Mouse (Mus musculus) MEL-GATA-1-ER (cell line): ENCODE results near the gene Myrip.

Experiments
- DNase-seq: peaks from one replicate; pipeline ENCODE4 v3.0.0-alpha.2; 2012; ENCODE audit warnings: low read depth; ENCODE audit errors: extremely low read depth

Myrip gene

DNA sequence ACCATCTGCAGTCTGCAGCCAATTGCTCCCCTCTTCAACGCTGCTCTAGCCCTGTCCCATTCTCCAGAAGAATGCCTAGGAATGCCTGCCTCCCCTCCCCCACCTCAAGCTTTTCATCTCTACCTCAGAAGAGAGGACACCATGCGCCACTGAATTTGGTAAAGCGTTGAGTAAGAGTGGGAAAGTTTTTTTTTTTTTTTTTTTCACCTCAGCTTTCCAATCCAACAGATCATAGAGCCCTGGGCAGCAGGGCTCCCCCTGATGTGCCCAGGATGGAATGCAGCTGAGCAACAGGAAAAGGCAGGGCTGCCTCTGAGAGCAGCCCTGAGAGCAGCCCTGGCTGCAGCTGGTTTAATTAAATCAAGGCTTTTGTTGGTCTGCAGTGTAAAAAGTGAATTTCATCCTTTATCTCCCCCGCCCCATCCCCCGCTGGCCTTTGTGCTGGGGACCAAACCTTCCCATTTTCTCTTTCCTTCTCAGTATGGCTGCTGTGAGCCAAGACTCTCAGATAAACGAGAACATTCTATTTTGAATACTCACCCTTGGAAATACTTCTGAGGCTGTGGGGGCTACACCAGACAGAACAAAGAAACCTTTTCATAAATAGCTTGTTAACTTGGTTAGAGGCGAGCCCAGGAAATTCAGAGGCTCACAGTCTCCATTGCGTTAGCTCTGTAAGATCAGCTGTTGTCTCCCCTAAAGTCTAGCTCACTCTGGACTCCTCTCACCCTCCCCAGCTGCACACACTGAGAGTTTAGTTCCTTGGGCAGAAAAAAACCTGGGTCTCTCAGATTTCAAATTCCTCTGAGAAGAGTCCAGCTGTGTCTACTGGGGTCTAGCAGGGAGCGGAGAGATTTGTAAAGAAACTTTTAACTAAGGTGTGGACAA is 154.7 kb downstream of the Myrip start:
- no peak for DNase-seq

DNA sequence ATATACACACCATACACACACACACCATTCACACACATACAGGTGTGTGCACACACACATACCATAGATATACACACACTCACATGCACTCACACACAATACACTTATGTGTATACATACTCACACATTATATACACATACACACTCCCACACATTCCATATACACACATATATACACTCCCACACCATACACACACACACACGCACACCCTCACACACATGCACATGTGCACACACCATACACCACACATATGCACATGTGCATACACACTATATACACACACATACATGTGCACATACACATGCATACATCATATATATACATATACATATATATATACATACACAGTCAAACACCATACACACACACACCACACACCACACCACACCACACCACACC is 169.1 kb downstream of the Myrip start:
- no peak for DNase-seq

DNA sequence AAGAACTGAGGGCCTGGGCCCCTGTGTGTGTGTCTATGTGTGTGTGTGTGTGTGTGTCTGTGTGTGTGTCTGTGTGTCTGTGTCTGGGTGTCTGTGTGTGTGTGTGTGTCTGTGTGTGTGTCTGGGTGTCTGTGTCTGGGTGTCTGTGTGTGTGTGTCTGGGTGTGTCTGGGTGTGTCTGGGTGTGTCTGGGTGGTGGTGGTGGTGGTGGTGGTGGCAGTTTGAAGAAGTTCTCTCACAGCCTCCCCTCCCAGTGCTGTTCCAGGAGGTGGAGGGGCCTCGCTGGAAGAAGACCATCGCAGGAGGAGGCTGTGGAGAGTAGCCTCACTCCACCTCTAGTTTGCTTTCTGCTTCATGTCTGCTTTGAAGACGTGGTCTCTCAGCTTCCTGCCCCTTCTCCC is 180.3 kb downstream of the Myrip start:
- no peak for DNase-seq

DNA sequence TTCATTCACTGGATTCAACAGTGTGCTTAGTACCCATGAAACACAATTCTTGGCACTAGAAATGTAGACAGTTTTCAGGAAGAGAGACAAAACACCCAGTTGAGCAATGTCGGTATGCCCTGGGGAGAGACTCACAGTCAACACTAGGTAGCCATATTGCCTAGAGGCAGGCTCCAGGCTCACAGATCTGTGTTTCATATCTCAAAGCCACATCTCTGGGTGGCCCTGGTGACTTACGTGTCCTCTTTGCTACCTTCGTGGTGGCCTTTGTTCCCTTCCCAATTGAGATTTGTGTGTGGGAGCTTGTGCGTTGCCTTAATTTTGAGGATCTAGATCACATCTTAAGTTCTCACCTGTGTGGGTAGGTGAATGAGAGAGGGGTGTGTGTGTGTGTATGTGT is 181.1 kb downstream of the Myrip start:
- no peak for DNase-seq

DNA sequence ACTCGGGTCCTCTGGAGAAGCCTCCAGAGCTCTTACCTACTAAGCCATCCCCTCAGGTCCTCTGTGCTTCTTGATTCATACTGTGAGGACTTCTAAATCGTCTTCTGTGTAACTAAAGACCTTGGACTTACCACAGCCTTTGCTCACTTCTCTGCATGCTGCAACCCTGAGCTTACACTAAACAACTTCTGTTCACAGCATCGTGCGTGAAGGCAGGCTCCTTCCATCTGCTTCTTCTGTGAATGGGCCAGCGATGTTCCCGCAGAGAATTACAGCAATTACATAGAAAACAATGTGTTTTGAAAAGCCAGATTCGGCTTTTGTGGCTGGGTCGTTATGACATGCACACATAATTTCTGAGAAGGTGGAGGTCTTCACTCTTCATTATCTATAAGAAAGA is 181.8 kb downstream of the Myrip start:
- DNase-seq: no peak

DNA sequence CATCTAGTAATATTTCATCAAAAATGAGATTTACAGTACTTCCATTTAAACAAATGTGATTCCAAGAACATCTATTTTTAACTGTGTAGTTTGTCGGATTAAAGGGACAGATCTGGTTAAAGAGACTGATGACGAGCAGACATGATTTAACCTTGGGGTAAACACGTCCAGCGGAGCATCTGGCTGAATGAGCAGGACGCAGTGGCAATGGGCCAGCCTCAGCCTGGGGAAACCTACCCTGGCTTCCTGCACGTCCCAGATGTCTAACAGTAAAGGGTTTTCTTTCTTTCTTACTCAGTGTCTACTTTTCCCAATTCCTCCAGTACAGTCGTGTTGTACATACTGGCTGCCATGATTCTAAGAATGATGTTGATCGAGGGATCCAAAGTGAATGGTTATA is 185.8 kb downstream of the Myrip start:
- no peak for DNase-seq

DNA sequence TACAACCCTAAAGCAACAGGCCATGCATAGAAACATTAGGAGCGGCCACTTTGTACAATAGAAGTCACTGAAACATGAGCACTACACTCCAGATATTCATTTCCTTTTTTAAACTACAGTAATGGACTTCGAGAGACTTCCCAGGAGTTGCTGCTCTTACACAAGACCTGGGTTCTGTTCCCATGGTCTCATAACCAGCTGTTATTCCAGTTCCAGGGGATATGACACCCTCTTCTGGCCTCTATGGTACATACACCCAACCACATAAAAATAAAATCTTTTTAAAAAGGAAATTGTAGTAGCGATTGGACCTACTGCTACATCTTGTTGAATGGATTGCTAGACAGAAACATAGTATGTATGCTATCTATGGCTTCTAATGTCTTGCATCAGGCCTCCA is 190.2 kb downstream of the Myrip start:
- DNase-seq: peak; percentile 24

DNA sequence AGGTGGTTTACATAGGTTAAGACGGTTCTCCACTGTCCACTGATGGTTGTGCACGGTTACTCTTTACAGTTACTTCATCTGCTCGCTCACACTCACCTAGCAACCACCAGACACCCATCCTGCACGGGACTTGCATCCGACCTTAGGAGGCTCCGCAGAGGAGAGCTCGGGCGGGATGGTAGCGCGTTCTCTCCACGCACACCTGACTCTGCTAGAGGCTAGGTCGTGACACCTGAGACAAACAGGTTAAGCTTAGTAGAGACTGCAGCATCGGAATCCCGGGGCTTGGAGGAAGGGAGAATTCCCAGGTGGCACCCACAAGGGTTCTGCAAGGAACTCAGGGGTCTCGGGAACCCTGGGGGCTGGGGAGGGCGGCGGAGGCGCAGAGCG is 190.7 kb downstream of the Myrip start, which contains the start of gene Eif1b:
Gene Eif1b (plus strand): TSS at position 223 of the 390 bp plus-strand sequence.
- DNase-seq: peak; percentile 15

DNA sequence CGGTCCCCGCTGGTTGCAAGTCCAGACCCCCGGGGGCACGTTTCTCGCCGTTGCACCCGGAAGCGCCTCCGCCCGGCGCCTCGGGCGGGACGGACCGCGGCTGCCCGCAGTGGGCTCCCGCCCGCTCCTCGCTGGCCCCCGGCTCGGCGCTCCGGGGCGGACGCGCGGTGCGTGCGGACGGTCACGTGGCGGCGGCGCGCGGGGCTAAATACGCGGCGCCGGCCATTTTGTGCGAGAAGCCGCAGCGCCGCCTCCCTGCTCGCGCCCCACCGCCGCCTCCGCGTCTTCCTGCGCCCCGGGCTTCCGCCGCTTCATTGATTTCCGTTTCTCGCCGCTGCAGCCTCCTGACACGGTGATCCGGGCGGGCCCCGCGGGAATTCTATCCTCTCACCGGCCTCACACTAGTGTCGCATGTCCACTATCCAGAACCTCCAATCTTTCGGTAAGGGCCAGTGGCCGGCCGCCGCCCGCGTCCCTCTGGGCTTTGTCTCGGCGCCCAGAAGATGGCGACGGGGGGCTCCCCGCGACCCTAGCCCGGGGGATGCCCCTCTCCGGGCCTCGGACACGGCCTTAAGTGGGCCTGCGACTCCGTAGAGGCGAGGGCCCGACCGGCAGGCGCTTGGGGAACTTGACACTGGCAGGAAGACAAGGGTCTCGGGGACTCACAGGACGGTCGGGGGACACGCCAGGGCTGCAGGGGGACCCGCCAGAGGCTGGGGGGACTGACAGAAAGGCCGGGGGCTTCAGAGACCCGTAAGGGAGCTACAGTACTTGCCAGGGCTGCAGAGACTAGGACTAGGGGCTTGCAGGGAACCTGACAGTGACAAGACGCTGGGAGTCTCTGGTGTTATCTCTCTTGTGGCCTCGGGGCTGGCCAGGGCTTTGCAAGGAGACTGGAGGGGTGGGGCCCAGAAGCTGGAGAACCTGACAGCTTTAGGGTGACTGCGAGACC is 191.4 kb downstream of the Myrip start:
- DNase-seq: peak; percentile 67

DNA sequence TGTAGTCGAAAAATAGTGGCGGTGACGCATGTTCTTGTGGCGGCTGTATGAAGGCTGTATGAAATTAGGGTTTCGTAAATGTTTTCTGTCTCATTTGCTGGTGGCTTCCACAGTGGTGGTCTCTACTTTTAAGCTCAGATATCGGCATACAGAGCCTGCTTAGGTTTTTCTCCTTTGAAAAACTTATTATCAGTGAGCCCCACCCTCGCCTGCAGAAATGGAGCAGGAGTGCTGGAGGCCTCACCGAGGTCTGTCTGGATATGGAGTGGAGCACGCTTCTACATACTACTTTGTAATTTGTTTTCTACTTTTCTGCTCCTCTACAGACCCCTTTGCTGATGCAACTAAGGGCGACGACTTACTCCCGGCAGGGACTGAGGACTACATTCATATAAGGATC is 192.5 kb downstream of the Myrip start:
- DNase-seq: no peak

DNA sequence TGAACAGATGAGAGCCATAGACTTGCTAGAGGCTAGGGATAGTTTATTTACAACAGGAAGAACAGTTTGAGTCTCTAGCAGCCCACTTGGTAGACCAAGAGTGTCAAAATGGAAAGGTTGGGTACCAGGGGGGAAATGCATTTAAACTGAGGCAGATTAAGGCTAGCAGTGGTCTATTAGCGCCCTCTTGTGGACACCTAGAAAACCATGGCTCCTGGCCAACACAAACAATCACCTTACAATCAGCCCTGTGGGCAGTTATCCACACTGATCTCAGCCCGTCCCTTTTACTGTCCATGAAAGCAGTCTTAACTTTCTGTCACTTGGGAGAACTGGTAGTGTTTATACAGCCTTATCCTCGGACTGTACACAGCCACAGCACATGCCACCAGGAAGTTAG is 195.4 kb downstream of the Myrip start:
- DNase-seq: peak; percentile 26

DNA sequence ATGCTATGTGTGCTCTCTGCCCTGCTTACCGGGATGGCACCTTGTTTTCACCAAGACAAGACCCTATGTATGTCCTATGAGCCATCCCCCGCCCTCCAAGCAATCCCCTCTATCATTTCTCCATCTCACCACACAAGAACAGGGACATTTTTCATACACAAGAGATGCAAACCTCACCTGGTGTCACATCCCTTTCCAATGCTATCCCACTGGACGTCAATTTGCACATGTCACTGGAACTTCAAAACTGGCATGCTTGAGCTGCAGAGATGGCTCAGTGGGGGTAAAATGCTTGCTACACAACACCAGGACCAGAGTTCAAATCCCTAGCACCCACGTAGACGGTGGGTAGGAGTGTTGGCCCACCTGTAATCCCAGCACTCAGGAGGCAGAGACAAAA is 196.7 kb downstream of the Myrip start:
- DNase-seq: no peak

DNA sequence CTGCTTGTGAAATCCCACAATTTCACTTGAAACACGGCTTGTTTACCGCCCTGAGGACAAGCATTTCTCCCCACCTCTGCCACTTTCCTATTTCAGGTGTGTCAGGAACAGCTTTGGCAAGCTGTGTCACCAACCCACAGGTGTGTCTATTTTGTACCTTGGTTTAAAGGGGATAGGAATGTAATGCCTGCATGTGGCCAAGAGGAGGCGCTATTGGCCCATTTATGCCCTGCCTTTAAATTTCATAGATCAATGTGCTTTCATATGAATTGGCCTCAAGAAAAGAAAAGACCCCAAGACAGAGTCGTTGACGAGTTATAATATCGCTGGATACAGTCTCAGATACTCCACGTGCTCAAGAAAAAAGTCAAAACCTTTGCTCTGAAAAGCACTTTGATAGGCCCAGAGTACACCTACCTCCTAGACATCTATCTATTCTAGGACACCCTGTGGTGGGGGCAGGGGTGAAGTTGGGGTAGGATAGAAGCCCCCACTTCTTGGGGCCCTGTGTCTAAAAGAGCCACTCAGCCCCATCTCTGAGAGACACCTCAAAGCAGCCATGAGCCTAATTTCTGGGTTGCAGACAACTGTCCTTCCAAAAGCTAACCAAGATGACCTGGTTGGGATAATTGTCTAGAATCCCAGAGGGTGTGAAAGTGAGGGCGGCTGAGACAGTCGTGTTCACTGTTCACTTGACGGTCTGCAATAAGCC is 200.0 kb downstream of the Myrip start:
- DNase-seq: peak; percentile 13

DNA sequence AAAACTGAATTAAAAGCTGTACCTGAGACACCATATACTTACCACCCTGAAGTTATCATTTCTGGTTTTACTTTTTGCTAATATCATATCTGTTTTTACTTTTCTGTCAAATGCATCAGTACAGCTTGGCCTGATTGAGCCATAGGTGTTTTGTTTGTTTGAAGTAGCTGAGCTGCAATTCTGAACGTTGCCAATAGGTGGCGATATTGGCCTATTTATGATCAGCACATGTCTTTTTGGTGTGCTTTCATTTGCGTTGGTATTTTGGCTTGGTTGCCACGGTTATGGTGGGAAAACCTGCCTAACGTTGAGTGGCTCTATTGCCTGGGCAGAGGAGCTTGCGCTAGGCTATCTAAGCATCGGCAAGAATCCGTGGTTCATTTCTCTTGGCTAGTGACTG is 200.7 kb downstream of the Myrip start:
- DNase-seq: peak; percentile 77

DNA sequence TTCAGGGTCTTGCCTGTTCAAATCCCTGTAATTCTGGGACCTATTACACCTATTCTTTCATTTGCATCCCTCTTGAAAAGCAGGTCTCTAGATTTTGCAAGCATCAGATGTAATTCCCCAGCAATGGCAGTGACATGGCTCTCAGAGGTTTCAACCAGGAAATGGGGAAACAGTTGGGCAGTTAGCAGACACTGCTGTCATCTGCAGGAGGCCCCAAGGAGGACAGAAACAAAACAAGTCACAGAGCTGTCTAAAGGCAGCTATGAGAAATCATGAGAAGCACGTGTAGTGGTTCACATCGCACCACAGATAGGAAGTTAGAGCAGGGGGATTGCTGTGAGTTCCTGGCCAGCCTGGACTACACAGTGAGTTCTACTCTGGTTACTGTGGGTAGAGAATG is 203.1 kb downstream of the Myrip start:
- no peak for DNase-seq

DNA sequence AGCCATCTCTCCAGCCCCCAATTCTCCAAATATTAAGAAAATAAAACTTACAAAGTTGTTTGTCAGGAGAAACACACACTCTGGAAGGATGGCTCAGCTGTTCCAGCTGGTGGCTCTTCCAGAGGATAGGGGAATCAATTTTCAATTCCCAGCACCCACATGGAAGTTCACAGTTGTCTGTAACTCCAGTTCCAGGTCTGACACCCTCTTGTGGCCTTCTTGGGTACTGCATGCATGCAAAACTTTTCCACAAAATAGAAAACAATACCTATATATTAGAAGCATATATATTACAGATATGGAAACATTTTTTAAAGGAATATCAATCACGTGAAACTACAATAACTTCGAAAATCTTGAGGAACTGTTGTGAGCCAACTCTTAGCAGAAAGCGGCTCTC is 210.5 kb downstream of the Myrip start:
- no peak for DNase-seq

DNA sequence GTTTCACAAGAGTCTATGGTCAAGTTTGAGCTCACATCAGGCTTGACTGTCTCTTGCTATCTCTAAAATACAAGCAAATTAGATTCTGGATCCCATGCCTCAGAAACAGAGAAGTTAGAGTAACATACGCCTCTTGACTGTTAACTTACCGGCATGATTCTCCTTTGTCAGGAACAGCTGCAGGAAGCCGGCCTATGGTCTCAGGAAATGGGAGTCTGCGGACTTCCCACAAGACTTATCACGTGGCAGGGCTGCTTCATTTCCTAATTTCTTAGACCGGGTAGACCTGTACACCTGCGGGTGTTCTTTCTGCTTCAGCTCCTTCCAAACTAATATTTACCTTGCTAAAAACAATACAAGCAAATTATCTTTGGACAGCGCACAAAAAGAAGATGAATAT is 215.4 kb downstream of the Myrip start:
- no peak for DNase-seq

DNA sequence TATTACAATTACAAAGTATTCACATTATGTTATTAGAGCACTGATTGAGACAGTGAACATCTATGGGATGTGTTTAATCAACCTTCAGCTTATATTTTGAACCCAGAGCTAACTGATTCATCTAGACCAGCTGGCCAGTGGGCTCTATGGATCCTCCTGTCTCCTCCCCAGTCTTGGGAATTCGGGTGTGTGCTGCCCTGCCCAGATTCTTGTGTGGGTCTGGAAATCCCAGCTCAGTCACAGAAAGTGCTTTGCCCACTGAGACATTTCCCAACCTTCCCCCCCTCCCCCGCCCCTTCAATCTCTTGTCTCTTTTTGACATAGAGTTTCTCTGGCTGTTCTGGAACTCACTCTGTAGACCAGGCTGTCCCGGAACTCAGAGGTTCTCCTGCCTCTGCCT is 217.6 kb downstream of the Myrip start:
- no peak for DNase-seq

DNA sequence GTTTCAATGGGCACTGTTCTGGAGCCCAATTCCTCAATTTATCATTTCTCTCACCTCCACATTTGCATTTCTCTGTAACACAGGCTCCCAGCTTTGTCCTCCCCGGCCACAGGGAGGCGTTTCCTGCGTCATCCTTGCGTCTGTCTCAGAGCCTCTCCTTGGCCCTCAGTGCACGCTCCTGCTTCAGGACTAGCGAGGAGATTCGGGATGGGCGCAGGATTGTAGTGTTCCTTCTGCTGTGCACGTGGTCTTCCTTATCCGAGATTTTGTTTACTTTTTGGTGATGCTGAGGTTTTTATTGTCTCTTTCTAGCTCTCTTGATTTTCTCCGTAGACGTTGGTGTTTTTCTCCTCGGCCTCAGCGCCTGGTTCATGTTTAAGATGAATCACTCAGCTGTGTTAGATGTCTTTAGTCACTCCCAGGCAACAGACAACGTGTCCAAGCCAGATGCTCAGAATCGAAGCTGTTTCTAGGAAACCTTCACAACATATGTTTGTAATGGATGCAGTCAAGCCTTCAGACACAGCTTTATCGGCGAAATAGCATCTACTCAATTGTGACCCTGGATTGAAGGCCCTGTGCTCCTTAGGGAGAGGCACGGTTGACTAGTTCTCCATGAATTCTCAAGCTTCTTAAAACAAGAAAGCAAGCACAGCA is 218.3 kb downstream of the Myrip start:
- no peak for DNase-seq

DNA sequence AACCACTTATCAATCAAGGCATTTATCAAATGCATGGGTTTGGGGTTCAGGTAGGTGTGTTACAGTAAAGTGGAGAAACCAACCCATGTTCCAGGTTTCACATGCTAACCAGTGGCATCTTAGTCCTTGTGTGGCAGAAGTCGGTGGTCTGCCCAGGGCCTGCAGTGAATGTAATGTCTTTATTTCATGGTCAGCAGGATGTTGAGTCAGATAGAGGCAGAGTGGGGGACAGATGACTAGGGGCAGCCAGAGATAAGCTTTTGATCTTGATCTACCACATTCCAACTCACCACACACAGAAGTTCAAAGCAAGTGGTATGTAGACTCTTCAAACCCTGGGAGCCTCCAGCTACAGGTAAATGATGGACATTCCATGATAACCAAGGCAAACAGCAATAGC is 219.8 kb downstream of the Myrip start:
- DNase-seq: no peak
